Mouse (Mus musculus): ENCODE results near the gene Scap. TPM values are rescaled to one million over a fixed set of nuclear protein-coding genes. Genes with fewer than 3 reads are reported as not detected.

Gene Scap
- polyA plus RNA-seq, 1 experiment from 2014 or later, result 16.0 TPM

DNA sequence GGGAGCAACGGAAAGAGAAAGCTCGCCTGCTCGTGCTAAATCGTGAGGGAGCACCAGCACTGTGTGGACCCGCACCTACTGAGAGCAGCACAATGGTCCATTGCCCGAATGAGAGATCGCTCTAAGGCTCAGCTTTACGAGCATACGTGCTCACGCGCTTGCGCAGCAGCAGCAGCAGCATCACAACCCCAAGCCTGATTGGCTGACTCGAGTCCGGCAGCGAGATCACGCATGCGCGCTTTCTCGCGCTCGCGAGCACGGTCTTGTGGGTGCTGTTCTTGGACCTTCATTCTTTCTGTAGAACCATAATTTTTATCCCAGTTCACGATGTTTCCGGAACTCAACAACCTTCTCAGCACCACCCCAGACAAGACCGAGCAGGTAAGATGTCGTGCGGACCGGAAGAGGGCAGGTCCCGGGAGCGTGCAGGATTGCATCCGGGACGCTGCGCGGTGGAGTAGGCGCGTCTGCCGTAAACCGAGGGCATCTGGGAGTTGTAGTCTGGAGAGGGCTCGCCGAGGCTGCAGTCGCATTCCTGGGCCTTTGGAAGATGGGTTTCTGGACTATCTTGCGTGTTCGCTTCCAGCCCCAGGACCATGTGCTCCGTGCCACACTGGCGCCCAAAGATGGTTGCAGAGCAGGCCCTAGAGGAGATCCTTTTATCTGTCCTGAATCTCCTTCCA is 28.0 kb upstream of the Scap start, which contains the start of gene Elp6:
Elp6 (plus strand) TSS at position 205 of the 683 bp plus-strand sequence.
- Histone ChIP-seq H3K27me3 (ENCODE audit: control insufficient read depth, insufficient read depth, low read length) (no peaks in the 10 kb centered on the region), H3K36me3 (ENCODE audit: control insufficient read depth, insufficient read depth, low read length) (0 out of 2 replicates have a peak, but pooled peaks cover 2% of the 10 kb centered on the region), H3K9ac (ENCODE audit: low read depth, low read length) (peak within 1 kb of the TSS; percentile 84), H3K4me3 (ENCODE audit: low read depth, low read length) (peak within 1 kb of the TSS; percentile 58), H3K4me2 (peak within 1 kb of the TSS; percentile 82), H3K27ac (ENCODE audit: low read depth, low read length) (peak within 1 kb of the TSS; percentile 87), H3K4me1 (ENCODE audit: control insufficient read depth, insufficient read depth, low read length) (0 out of 2 replicates have a peak, but pooled peaks cover 3% of the 10 kb centered on the region), H3K9me3 (replicated peaks; ENCODE audit: control insufficient read depth, low read length) (no peaks in the 10 kb centered on the region)
- under 1% methylated on average over 46 of the region's 46 CpGs for whole genome bisulfite sequencing (ENCODE audit: insufficient replicate concordance)
- peak; percentile 95 for ATAC-seq (replicated peaks; ENCODE audit: insufficient number of reproducible peaks, low FRiP score, low TSS enrichment)

DNA sequence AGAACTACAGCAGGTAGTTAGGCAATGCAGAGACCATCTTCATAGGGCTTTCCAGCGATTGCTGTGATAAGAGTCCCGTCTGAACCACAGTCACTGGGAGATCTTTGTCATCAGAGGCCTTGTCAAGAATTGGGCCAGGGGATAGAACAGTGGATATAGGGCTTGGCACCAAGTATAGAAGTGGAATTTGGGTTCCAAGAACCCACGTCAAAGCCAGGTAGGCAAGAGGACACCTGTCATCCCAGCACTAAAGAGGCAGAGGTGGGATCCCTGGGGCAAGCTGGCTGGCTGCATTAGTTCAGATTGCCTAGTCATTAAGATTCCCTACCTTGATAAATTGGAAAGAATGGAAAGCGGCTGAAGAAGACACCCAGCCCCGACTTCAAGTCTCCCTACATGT is 26.7 kb upstream of the Scap start:
- no peak for ATAC-seq (replicated peaks; ENCODE audit: insufficient number of reproducible peaks, low FRiP score, low TSS enrichment)
- H3K9me3 ChIP-seq (replicated peaks; ENCODE audit: control insufficient read depth, low read length), result no peaks in the 10 kb centered on the region
- H3K4me1 ChIP-seq (ENCODE audit: control insufficient read depth, insufficient read depth, low read length), result 0 out of 2 replicates have a peak, but pooled peaks cover 3% of the 10 kb centered on the region
- H3K27ac ChIP-seq (ENCODE audit: low read depth, low read length), result no peak overlapping the region
- H3K4me3 ChIP-seq (ENCODE audit: low read depth, low read length), result no peak overlapping the region
- WGBS (ENCODE audit: insufficient replicate concordance), result 86% methylated on average over 5 of the region's 5 CpGs
- no peak overlapping the region for H3K9ac ChIP-seq (ENCODE audit: low read depth, low read length)
- peaks cover 5% of the 10 kb centered on the region; the same call in 1 of the 2 replicates for H3K36me3 ChIP-seq (ENCODE audit: control insufficient read depth, insufficient read depth, low read length)
- no peaks in the 10 kb centered on the region for H3K27me3 ChIP-seq (ENCODE audit: control insufficient read depth, insufficient read depth, low read length)
- H3K4me2 ChIP-seq, result peak overlapping the region; percentile 82; the same call in 1 of the 2 replicates

DNA sequence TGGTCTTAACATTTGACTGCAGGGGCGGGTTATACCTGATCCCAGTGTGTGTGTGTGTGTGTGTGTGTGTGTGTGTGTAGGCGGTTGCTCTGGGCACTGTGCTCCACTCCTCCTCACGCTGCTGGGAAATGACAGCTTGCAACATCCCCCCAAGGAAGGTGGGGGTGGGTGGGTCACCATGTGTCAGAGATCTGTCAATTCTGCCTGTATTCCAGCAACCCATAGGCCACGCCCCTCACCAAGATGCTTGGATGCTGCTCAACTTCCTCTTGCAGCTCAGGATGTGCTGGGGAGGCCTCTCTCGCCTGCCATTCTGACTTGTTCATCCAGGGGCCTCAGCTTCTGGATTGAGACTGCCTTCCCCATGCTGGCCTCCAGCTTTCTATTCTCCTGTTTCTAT is 18.4 kb upstream of the Scap start:
- Histone ChIP-seq H3K4me1 (ENCODE audit: control insufficient read depth, insufficient read depth, low read length) (no peaks in the 10 kb centered on the region), H3K9me3 (replicated peaks; ENCODE audit: control insufficient read depth, low read length) (no peaks in the 10 kb centered on the region), H3K27ac (ENCODE audit: low read depth, low read length) (no peak overlapping the region), H3K4me2 (no peak overlapping the region), H3K4me3 (ENCODE audit: low read depth, low read length) (no peak overlapping the region), H3K9ac (ENCODE audit: low read depth, low read length) (no peak overlapping the region), H3K27me3 (ENCODE audit: control insufficient read depth, insufficient read depth, low read length) (no peaks in the 10 kb centered on the region), H3K36me3 (ENCODE audit: control insufficient read depth, insufficient read depth, low read length) (peaks cover 24% of the 10 kb centered on the region)
- 85% methylated on average over 5 of the region's 5 CpGs for WGBS (ENCODE audit: insufficient replicate concordance)
- no peak for ATAC-seq (replicated peaks; ENCODE audit: insufficient number of reproducible peaks, low FRiP score, low TSS enrichment)

DNA sequence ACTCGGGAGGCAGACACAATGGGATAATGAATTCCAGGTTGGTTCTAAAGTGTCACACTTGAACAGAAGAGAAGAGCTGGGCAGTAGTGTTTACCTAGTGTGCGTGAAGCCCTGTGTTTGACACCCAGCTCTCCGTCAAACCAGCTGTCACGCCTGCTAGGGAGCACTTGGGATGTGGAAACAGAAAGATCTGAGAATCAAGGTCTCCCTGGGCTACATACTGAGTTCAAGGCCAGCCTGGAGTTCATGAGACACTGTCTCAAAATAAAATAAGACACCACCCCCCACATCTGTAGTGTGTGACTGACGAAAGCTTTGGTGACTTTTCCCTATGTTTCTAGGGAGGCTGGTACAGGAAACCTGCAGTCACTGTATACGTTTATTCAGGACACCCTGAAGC is 17.7 kb upstream of the Scap start:
- WGBS (ENCODE audit: insufficient replicate concordance), result 82% methylated on average over 6 of the region's 6 CpGs
- H3K36me3 ChIP-seq (ENCODE audit: control insufficient read depth, insufficient read depth, low read length), result peaks cover 21% of the 10 kb centered on the region
- no peak for ATAC-seq (replicated peaks; ENCODE audit: insufficient number of reproducible peaks, low FRiP score, low TSS enrichment)

DNA sequence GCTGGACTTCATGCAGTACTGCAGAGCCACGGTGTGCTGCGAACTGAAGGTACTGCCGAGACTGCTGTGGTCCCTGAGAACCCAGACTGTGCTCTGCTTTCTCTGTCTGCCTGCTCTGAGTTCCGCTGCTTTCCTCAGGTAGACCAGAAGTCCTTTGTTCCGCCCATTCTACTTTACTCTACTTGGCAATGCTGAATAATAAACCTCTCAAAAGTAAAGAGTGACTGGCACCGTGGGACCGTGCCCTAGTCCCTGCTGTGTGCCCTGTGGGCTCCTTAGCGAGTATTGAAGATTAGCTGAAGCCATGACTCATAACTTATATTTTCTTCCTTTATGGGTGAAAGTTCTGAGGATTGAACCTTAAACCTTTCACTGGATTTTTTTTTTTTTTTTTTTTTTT is 17.2 kb upstream of the Scap start:
- Histone ChIP-seq H3K36me3 (ENCODE audit: control insufficient read depth, insufficient read depth, low read length) (peaks cover 18% of the 10 kb centered on the region), H3K4me3 (ENCODE audit: low read depth, low read length) (no peak overlapping the region), H3K27ac (ENCODE audit: low read depth, low read length) (no peak overlapping the region), H3K9me3 (replicated peaks; ENCODE audit: control insufficient read depth, low read length) (no peaks in the 10 kb centered on the region), H3K27me3 (ENCODE audit: control insufficient read depth, insufficient read depth, low read length) (no peaks in the 10 kb centered on the region), H3K9ac (ENCODE audit: low read depth, low read length) (no peak overlapping the region), H3K4me2 (no peak overlapping the region), H3K4me1 (ENCODE audit: control insufficient read depth, insufficient read depth, low read length) (no peaks in the 10 kb centered on the region)
- WGBS (ENCODE audit: insufficient replicate concordance), result 88% methylated on average over 8 of the region's 8 CpGs
- no peak for ATAC-seq (replicated peaks; ENCODE audit: insufficient number of reproducible peaks, low FRiP score, low TSS enrichment)

More for the DNA sequence above, 17.7 kb upstream of the Scap start:
- Histone ChIP-seq H3K9me3 (replicated peaks; ENCODE audit: control insufficient read depth, low read length) (no peaks in the 10 kb centered on the region), H3K4me1 (ENCODE audit: control insufficient read depth, insufficient read depth, low read length) (no peaks in the 10 kb centered on the region), H3K9ac (ENCODE audit: low read depth, low read length) (no peak overlapping the region), H3K27ac (ENCODE audit: low read depth, low read length) (no peak overlapping the region), H3K27me3 (ENCODE audit: control insufficient read depth, insufficient read depth, low read length) (no peaks in the 10 kb centered on the region), H3K4me2 (no peak overlapping the region), H3K4me3 (ENCODE audit: low read depth, low read length) (no peak overlapping the region)

DNA sequence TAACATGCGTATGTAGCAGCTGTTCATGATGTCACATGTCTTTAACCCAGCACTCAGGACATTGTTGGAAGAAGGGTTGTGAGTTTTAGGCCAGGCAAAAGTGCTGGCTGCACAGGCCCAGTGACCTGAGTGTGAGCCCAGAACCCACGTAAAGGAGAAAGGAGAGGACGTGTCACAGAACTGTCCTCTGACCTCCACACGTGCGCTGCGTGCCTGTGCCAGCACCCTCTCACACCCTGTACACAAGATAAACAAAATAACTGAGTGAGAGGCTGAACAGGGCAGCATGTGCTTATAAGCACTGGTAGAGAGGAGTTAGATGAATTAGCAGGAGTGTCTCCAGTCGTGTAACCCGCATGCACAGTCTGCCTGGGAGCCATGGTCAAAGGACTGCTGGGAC is 16.6 kb upstream of the Scap start:
- Histone ChIP-seq H3K4me2 (no peak overlapping the region), H3K27me3 (ENCODE audit: control insufficient read depth, insufficient read depth, low read length) (no peaks in the 10 kb centered on the region), H3K36me3 (ENCODE audit: control insufficient read depth, insufficient read depth, low read length) (peaks cover 19% of the 10 kb centered on the region), H3K27ac (ENCODE audit: low read depth, low read length) (no peak overlapping the region), H3K4me3 (ENCODE audit: low read depth, low read length) (no peak overlapping the region), H3K4me1 (ENCODE audit: control insufficient read depth, insufficient read depth, low read length) (no peaks in the 10 kb centered on the region), H3K9ac (ENCODE audit: low read depth, low read length) (no peak overlapping the region), H3K9me3 (replicated peaks; ENCODE audit: control insufficient read depth, low read length) (no peaks in the 10 kb centered on the region)
- no peak for ATAC-seq (replicated peaks; ENCODE audit: insufficient number of reproducible peaks, low FRiP score, low TSS enrichment)
- WGBS (ENCODE audit: insufficient replicate concordance), result 90% methylated on average over 8 of the region's 8 CpGs

DNA sequence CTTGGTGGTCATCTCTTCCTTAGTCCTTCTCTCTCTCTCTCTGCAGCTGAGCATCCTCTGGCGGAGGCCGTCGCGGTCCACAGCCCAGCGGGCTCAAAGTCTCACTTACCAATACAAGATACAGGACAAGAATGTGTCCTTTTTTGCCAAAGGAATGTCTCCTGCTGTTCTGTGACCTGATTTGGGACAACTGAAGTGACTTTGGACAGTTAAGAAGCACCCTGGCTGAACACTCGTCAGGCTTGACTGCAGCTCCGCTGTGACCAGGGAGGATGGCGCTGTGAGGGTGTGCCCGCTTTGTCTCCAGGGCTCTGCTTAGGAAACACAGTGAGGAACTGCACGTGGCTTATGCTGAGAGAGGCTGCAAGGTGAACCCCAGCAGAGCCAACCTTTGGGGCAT is 12.3 kb upstream of the Scap start:
- H3K4me1 ChIP-seq (ENCODE audit: control insufficient read depth, insufficient read depth, low read length), result no peaks in the 10 kb centered on the region
- no peaks in the 10 kb centered on the region for H3K9me3 ChIP-seq (replicated peaks; ENCODE audit: control insufficient read depth, low read length)
- no peak overlapping the region for H3K4me2 ChIP-seq
- peaks cover 14% of the 10 kb centered on the region for H3K36me3 ChIP-seq (ENCODE audit: control insufficient read depth, insufficient read depth, low read length)
- 91% methylated on average over 10 of the region's 10 CpGs for WGBS (ENCODE audit: insufficient replicate concordance)
- H3K9ac ChIP-seq (ENCODE audit: low read depth, low read length), result no peak overlapping the region
- H3K27me3 ChIP-seq (ENCODE audit: control insufficient read depth, insufficient read depth, low read length), result no peaks in the 10 kb centered on the region
- no peak for ATAC-seq (replicated peaks; ENCODE audit: insufficient number of reproducible peaks, low FRiP score, low TSS enrichment)
- no peak overlapping the region for H3K27ac ChIP-seq (ENCODE audit: low read depth, low read length)
- H3K4me3 ChIP-seq (ENCODE audit: low read depth, low read length), result no peak overlapping the region

DNA sequence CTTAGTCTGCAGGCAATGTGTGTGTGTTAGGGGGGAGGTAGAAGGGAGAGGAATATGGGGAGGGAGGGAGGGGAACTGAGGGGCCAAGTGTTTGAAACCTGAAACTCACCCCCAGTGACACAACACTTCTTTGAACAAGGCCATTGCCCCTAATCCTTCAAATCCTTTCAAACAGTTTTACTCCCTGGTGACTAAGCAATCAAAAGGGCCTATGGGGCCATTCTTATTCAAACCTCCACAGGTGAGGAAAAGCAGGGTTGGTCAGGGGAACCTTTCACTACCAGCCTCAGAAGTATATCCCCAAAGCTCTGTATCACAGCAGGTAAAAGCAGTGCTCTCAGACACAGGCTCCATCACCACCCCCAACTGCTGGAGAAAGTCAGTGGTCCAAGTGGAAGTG is 10.1 kb upstream of the Scap start:
- Histone ChIP-seq H3K27ac (ENCODE audit: low read depth, low read length) (no peak overlapping the region), H3K36me3 (ENCODE audit: control insufficient read depth, insufficient read depth, low read length) (peaks cover 9% of the 10 kb centered on the region), H3K4me3 (ENCODE audit: low read depth, low read length) (no peak overlapping the region), H3K9me3 (replicated peaks; ENCODE audit: control insufficient read depth, low read length) (no peaks in the 10 kb centered on the region), H3K9ac (ENCODE audit: low read depth, low read length) (no peak overlapping the region), H3K4me2 (no peak overlapping the region), H3K4me1 (ENCODE audit: control insufficient read depth, insufficient read depth, low read length) (no peaks in the 10 kb centered on the region), H3K27me3 (ENCODE audit: control insufficient read depth, insufficient read depth, low read length) (no peaks in the 10 kb centered on the region)
- ATAC-seq (replicated peaks; ENCODE audit: insufficient number of reproducible peaks, low FRiP score, low TSS enrichment), result no peak

DNA sequence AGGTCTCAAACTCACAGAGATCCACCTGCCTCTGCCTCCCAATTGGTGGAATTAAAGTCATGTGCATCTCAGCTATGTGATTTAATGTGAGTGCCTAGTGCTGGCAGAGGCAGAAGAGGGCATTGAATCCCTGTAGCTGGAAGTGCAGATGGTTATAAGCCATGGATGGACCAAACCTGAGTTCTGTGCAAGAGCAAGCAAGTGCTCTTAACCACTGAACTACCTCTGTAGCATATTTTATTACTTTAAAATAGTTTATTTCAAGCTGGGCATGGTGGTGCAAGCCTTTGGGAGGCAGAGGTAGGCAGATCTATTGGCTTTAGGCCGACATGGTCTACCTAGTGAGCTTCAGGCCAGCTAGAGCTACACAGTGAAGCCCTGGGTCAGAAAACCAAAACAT is 8.9 kb upstream of the Scap start:
- H3K36me3 ChIP-seq (ENCODE audit: control insufficient read depth, insufficient read depth, low read length), result peaks cover 8% of the 10 kb centered on the region; the same call in 1 of the 2 replicates
- 85% methylated on average over 1 of the region's 1 CpGs for WGBS (ENCODE audit: insufficient replicate concordance)
- no peak for ATAC-seq (replicated peaks; ENCODE audit: insufficient number of reproducible peaks, low FRiP score, low TSS enrichment)

More for the DNA sequence above, 8.9 kb upstream of the Scap start:
- Histone ChIP-seq H3K4me1 (ENCODE audit: control insufficient read depth, insufficient read depth, low read length) (no peaks in the 10 kb centered on the region), H3K4me3 (ENCODE audit: low read depth, low read length) (no peak overlapping the region), H3K9ac (ENCODE audit: low read depth, low read length) (no peak overlapping the region), H3K4me2 (no peak overlapping the region), H3K9me3 (replicated peaks; ENCODE audit: control insufficient read depth, low read length) (no peaks in the 10 kb centered on the region), H3K27ac (ENCODE audit: low read depth, low read length) (no peak overlapping the region), H3K27me3 (ENCODE audit: control insufficient read depth, insufficient read depth, low read length) (no peaks in the 10 kb centered on the region)
